In genomic region chr6:89867976-89868375, GRCm38 (mm10) we compare ENCODE assay signal across 30 mouse cellular contexts. TPM values are rescaled to one million over a fixed set of nuclear protein-coding genes. Genes with fewer than 3 reads are reported as not detected.
"Had no signal": no experiment of that assay in that cellular context is flagged by ENCODE, and none has a peak within 500 bp of the region (broad histone marks: within the 10 kb centered on the region; RNA-seq: fewer than 3 reads in every experiment).

No protein-coding gene starts in this region.

- H3K4me1 ChIP-seq: liver, embryonic 13.5 days had no signal

- H3K4me3 ChIP-seq: layer of hippocampus, adult 2 months; left cerebral cortex, adult 2 months; liver, embryonic 13.5 days had no signal

- H3K4me2 ChIP-seq: liver, embryonic 13.5 days; midbrain, embryonic 11.5 days had no signal

- H3K27ac ChIP-seq: layer of hippocampus, adult 2 months; left cerebral cortex, adult 2 months; liver, embryonic 13.5 days had no signal

- H3K27me3 ChIP-seq: liver, embryonic 13.5 days had no signal

- H3K36me3 ChIP-seq: liver, embryonic 13.5 days had no signal

- H3K9ac ChIP-seq: liver, embryonic 13.5 days had no signal

- DNase-seq: kidney, postnatal 14 days; kidney, postnatal 4 days; layer of hippocampus, adult 9-11 months; layer of hippocampus, postnatal 36 days; liver, embryonic 13.5 days; lung, adult 2 months; lung, postnatal 14 days; lung, postnatal 4 days; midbrain, embryonic 14.5 days; thymus, adult 18-20 months; thymus, postnatal 36 days had no signal

RNA-seq across cellular contexts. Expression of gene Vmn1r42, which starts 8.2 kb away (rescaled TPM):
- total RNA-seq: layer of hippocampus, adult 2 months; layer of hippocampus, postnatal 36 days; left cerebral cortex, adult 2 months; left cerebral cortex, postnatal 10 days; left cerebral cortex, postnatal 36 days; liver, adult 2 months; megakaryocyte progenitor cell, adult 5-6 weeks; megakaryocyte-erythroid progenitor cell, adult 5-6 weeks; midbrain, postnatal 0 days had no signal
- polyA plus RNA-seq: limb, embryonic 11.5 days; limb, embryonic 14.5 days; liver, adult 2 months; liver, embryonic 13.5 days; liver, embryonic 16.5 days; lung, adult 2 months; lung, embryonic 16.5 days; midbrain, embryonic 11.5 days; midbrain, embryonic 14.5 days; midbrain, postnatal 0 days; neural tube, embryonic 11.5 days; neural tube, embryonic 14.5 days; small intestine, adult 2 months; spleen, adult 2 months; stomach, embryonic 16.5 days; urinary bladder, adult 2 months had no signal

RNA-seq across cellular contexts. Expression of gene Vmn1r43, which starts 8.2 kb away (rescaled TPM):
- total RNA-seq: layer of hippocampus, adult 2 months; layer of hippocampus, postnatal 36 days; left cerebral cortex, adult 2 months; left cerebral cortex, postnatal 10 days; left cerebral cortex, postnatal 36 days; liver, adult 2 months; megakaryocyte progenitor cell, adult 5-6 weeks; megakaryocyte-erythroid progenitor cell, adult 5-6 weeks; midbrain, postnatal 0 days had no signal
- polyA plus RNA-seq: limb, embryonic 11.5 days; limb, embryonic 14.5 days; liver, adult 2 months; liver, embryonic 13.5 days; liver, embryonic 16.5 days; lung, adult 2 months; lung, embryonic 16.5 days; midbrain, embryonic 11.5 days; midbrain, embryonic 14.5 days; midbrain, postnatal 0 days; neural tube, embryonic 11.5 days; neural tube, embryonic 14.5 days; small intestine, adult 2 months; spleen, adult 2 months; urinary bladder, adult 2 months had no signal

RNA-seq across cellular contexts. Expression of gene Vmn1r44, which starts 15.5 kb away (rescaled TPM):
- total RNA-seq: layer of hippocampus, adult 2 months; layer of hippocampus, postnatal 36 days; left cerebral cortex, adult 2 months; left cerebral cortex, postnatal 10 days; left cerebral cortex, postnatal 36 days; liver, adult 2 months; megakaryocyte progenitor cell, adult 5-6 weeks; megakaryocyte-erythroid progenitor cell, adult 5-6 weeks; midbrain, postnatal 0 days had no signal
- polyA plus RNA-seq: limb, embryonic 11.5 days; limb, embryonic 14.5 days; liver, adult 2 months; liver, embryonic 13.5 days; liver, embryonic 16.5 days; lung, adult 2 months; lung, embryonic 16.5 days; midbrain, embryonic 11.5 days; midbrain, embryonic 14.5 days; midbrain, postnatal 0 days; neural tube, embryonic 11.5 days; neural tube, embryonic 14.5 days; small intestine, adult 2 months; spleen, adult 2 months; stomach, embryonic 16.5 days; urinary bladder, adult 2 months had no signal
